Mouse (Mus musculus) liver, adult 2 months (tissue): ENCODE data around the gene Jade1.

Source experiments
- CTCF ChIP-seq: fragments of 200-500 bp; IDR thresholded peaks from 2 replicates; pipeline ENCODE4 v1.5.1; 2011; ENCODE audit warnings: low read depth, low read length, control low read depth
- POLR2A ChIP-seq: fragments of 200-500 bp; IDR thresholded peaks from 2 replicates; pipeline ENCODE4 v1.6.1; 2011; ENCODE audit warnings: low read length, control low read depth; ENCODE audit not compliant: insufficient read depth; ENCODE audit errors: extremely low read depth

GRCm38 (mm10) chr3:41586917-41587316 is 31.4 kb downstream of the Jade1 start:
- TF ChIP-seq POLR2A (no peak), CTCF (no peak)
